Mouse (Mus musculus) stomach, embryonic 15.5 days (tissue): ENCODE data around the gene Aplp1. TPM values are rescaled to one million over a fixed set of nuclear protein-coding genes. Genes with fewer than 3 reads are reported as not detected.

Experiments used
- ATAC-seq: fragments of 200-750 bp; cut with Nextera tagmentation; 2 replicates; pipeline ENCODE4 v1.8.0; 2017; ENCODE audit warnings: low read depth, moderate number of reproducible peaks, moderate TSS enrichment; ENCODE audit not compliant: insufficient read depth, low FRiP score
- H3K27ac ChIP-seq: fragments of 300-500 bp; sonication (generic); 2 replicates; pipeline ENCODE4 v1.5.1; 2015; ENCODE audit warnings: mild to moderate bottlenecking, inconsistent platforms
- H3K27me3 ChIP-seq: fragments of 300-500 bp; sonication (generic); replicated peaks from 2 replicates; pipeline ENCODE4 v1.6.1; 2015; ENCODE audit warnings: inconsistent platforms
- H3K36me3 ChIP-seq: fragments of 300-500 bp; sonication (generic); 2 replicates; pipeline ENCODE4 v1.6.1; 2015; ENCODE audit warnings: inconsistent platforms
- H3K4me1 ChIP-seq: fragments of 300-500 bp; sonication (generic); 2 replicates; pipeline ENCODE4 v1.6.1; 2015; ENCODE audit warnings: inconsistent platforms
- H3K4me2 ChIP-seq: fragments of 300-500 bp; sonication (generic); 2 replicates; pipeline ENCODE4 v1.6.1; 2015; ENCODE audit warnings: mild to moderate bottlenecking, inconsistent platforms
- H3K4me3 ChIP-seq: fragments of 300-500 bp; sonication (generic); replicated peaks from 2 replicates; pipeline ENCODE4 v1.5.1; 2015; ENCODE audit warnings: inconsistent platforms
- H3K9ac ChIP-seq: fragments of 300-500 bp; sonication (generic); 2 replicates; pipeline ENCODE4 v1.6.1; 2015; ENCODE audit warnings: inconsistent platforms
- H3K9me3 ChIP-seq: fragments of 300-500 bp; sonication (generic); 2 replicates; pipeline ENCODE4 v1.6.1; 2016; ENCODE audit warnings: inconsistent platforms
- WGBS: fragments of 180-500 bp; shearing (Covaris S2); methylation state at CpG from one replicate; pipeline ENCODE4 v1.1.7; 2015; 5-methylcytosine and 5-hydroxymethylcytosine counted together
- polyA plus RNA-seq: library from polyadenylated mRNA; unstranded; fragments of >200 nt; fragmentation: Nextera tagmentation; extraction: Ambion mirVana; gene quantifications from 2 replicates; pipeline ENCODE4 v1.2.1, GENCODE M21; 2015

Aplp1 gene
- polyA plus RNA-seq, 1 experiment from 2014 or later = 38.6 TPM

DNA sequence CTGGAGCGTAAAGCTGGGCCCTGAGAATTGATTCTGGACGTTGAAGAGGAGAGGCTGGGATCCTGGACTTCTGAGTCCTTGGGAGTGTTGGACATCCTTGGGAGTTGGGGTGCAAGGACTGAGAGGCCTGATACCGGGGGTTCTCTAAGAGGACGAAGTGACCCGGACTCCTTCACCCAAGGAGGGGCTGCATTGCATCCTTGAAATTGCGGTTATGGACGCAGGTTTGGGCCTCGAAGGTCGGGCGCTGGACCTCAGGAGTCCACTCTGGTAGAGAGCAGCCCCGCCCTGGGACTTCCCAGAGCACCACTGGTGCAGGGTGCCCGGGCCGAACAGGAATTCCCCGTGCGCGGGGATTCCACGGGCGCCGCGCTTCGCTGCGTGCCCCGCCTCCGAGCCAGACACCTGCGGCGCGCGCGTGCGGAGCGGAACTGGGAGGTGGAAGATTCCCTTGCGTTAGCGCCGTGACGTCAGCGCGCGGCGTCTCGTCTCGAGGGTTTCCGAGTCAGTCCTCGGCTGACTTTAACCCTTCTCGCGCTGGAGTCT lies 23.4 kb downstream of the Aplp1 start:
- Histone ChIP-seq H3K4me1 (peaks cover 12% of the 10 kb centered on the region; the same call in 1 of the 2 replicates), H3K9ac (peak overlapping the region; percentile 41), H3K9me3 (no peaks in the 10 kb centered on the region), H3K4me2 (peak overlapping the region; percentile 99), H3K4me3 (peak overlapping the region; percentile 59), H3K27ac (peak overlapping the region; percentile 68), H3K36me3 (no peaks in the 10 kb centered on the region), H3K27me3 (no peaks in the 10 kb centered on the region)
- peak; percentile 80 for ATAC-seq
- under 1% methylated on average over 45 of the region's 45 CpGs for WGBS

DNA sequence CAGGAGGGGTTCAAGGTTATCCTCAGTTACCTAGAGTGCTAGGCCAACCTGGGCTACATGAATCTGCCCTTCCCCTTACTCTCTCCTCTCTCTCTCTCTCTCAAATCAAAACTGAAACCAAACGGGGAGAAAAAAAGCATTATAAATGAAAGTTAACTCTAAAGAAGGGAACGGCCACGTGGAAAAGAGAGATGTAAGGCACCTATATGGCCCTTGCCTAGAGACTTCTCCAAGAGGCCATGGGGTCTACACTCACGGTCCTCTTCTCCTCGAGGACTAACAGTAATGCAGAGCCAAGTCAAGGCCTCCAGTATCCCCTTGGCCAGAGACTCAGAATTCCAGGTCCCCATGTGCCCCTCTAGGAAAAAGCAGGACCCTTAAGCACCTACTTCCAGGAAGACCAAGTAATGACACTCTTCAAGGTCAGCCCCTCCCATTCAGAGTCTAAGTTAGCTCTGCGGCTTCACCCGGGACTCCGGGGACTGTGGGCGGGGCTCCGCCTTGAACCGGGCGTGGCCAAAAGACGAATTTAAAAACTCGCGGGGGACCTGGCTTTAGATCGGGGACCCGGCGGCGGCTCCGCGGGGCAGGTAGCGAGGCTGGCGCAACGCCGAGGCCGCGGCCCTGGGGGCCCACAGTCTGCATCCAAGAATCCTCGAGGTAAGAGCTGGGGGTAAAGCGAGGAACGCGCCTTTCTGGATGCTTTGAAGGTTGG lies 24.0 kb downstream of the Aplp1 start, which contains the start of gene Nfkbid:
Gene Nfkbid, plus strand, starts transcription at position 558 of the 715 bp plus-strand sequence.
- Histone ChIP-seq H3K9ac (peak within 1 kb of the TSS; percentile 41), H3K9me3 (no peaks in the 10 kb centered on the region), H3K36me3 (no peaks in the 10 kb centered on the region), H3K27ac (peak within 1 kb of the TSS; percentile 68), H3K4me3 (peak within 1 kb of the TSS; percentile 59), H3K27me3 (no peaks in the 10 kb centered on the region), H3K4me2 (peak within 1 kb of the TSS; percentile 99), H3K4me1 (peaks cover 12% of the 10 kb centered on the region; the same call in 1 of the 2 replicates)
- ATAC-seq = 0 out of 2 replicates have a peak, but pooled peaks have one; percentile 30
- WGBS = 9% methylated on average over 31 of the region's 31 CpGs

DNA sequence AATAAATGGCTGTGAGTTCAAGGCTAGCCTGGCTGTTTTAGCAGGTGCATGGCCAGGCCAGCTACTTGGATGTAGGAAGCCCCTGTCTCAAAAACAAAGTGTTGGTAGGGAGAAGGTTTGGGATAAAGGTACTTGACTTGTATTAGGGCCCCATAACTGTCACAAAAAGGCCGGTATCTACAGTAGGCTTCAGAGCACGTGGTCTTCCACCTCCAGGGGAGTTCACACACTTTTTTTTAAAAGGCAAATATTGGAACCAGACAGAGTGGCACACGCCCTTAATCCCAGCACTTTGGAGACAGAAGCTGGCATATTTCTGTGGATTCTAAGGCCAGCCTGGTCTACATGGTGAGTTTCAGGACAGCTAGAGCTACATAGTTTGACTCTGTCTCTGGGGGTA lies 24.7 kb downstream of the Aplp1 start:
- no peak overlapping the region for H3K4me2 ChIP-seq
- H3K9ac ChIP-seq = no peak overlapping the region
- H3K4me3 ChIP-seq = no peak overlapping the region
- no peaks in the 10 kb centered on the region for H3K36me3 ChIP-seq
- H3K9me3 ChIP-seq = no peaks in the 10 kb centered on the region
- H3K4me1 ChIP-seq = peaks cover 12% of the 10 kb centered on the region; the same call in 1 of the 2 replicates
- no peaks in the 10 kb centered on the region for H3K27me3 ChIP-seq
- no peak overlapping the region for H3K27ac ChIP-seq
- no peak for ATAC-seq
- WGBS = 67% methylated on average over 3 of the region's 3 CpGs

DNA sequence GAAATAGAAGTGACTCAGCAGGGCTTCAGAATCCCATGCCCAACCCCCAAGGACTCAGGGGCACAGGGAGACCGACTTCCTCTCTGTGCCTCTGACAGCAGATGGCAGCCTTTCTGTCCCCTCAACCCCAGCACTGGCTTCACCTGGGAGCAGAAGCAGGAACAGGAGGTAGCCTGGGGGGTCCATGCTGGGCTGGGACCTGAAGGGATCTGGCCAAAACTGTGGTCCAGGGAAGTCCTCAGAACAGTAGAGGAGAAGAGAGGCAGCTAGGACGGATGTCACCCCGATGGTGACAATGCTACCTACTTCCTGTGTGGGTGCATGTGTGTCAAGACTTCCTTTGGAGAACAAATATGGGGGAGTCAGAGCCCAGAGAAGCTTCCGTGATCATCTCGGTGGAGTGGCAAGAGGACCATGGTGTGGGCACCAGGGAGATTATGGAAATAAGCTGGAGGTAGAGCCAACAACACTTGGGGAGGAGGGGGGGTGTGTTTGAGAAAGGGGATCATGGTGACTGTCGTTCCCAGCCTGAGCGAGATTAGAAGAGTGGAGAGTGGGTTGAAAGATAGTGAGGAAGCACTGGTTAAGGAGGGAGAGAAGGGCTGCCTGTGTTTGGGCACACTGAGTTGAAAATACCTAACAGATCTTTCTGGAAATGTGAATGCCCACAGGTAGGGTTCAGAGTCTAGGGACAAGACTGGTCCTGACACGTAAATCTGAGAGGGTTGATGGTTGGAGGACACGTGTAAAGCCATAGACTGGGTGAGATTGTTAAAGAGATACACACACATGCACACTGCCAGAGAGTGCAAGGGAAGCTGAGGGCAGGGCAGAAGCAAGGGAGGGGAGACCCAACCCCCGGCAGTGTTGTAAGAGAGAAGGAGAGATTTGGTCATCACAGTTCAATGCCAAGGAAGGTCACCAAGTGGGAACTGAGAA lies 25.5 kb downstream of the Aplp1 start, which contains the start of gene Hcst:
Gene Hcst, minus strand, starts transcription at position 294 of the 939 bp plus-strand sequence.
- WGBS = 65% methylated on average over 10 of the region's 10 CpGs

DNA sequence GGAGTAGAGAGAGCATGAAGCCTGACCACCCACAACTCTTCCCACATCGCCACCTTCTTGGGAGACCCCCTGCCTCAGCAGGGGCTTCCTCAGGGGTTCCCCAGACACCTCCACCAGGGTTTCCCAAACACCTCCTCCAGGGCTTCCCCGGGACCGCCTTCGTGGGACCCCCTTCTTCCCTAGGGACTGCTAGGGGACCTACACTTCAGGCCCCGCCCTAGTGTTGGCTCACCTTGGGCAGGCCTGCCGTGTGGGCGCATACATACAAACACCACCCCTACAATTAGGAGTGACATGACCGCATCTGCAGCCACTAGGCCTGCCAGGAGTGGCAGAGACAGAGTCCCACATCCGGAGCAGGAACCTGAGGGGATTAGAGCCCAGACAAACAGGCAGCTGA lies 27.5 kb downstream of the Aplp1 start:
- H3K4me3 ChIP-seq = no peak overlapping the region
- no peaks in the 10 kb centered on the region for H3K36me3 ChIP-seq
- no peak overlapping the region for H3K9ac ChIP-seq
- peaks cover 12% of the 10 kb centered on the region; the same call in 1 of the 2 replicates for H3K4me1 ChIP-seq
- H3K4me2 ChIP-seq = no peak overlapping the region
- WGBS = 71% methylated on average over 9 of the region's 9 CpGs
- H3K27ac ChIP-seq = no peak overlapping the region; the same call in 1 of the 2 replicates
- no peak for ATAC-seq
- H3K27me3 ChIP-seq = no peaks in the 10 kb centered on the region
- H3K9me3 ChIP-seq = no peaks in the 10 kb centered on the region

More for the DNA sequence above, 25.5 kb downstream of the Aplp1 start, which contains the start of gene Hcst:
- H3K9ac ChIP-seq = no peak within 1 kb of the TSS
- H3K4me2 ChIP-seq = no peak within 1 kb of the TSS
- H3K9me3 ChIP-seq = no peaks in the 10 kb centered on the region
- H3K27ac ChIP-seq = no peak within 1 kb of the TSS
- no peaks in the 10 kb centered on the region for H3K36me3 ChIP-seq
- ATAC-seq = no peak
- no peak within 1 kb of the TSS for H3K4me3 ChIP-seq
- no peaks in the 10 kb centered on the region for H3K27me3 ChIP-seq
- H3K4me1 ChIP-seq = peaks cover 12% of the 10 kb centered on the region; the same call in 1 of the 2 replicates

DNA sequence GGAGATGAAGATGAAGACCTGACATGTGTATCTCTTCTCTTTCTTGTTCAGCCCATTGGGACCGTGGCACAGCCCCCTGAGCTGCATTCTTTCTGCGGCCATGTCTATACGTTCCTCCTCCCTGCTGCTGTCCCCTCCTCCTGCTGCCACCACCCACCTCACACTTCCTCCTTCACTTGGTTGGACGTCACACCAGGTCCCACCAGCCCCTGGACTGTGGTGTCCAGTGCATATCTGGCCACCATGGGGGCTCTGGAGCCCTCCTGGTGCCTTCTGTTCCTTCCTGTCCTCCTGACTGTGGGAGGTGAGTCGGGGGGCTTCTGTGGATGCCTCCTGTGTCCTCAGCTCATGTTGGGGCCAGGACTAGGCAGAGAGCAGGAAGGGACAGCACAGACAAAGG lies 31.7 kb downstream of the Aplp1 start, which contains the start of gene Tyrobp:
Gene Tyrobp, plus strand, starts transcription at position 165 of the 400 bp plus-strand sequence.
- Histone ChIP-seq H3K4me2 (no peak within 1 kb of the TSS), H3K4me3 (0 out of 2 replicates have a peak within 1 kb of the TSS, but pooled peaks have one; percentile 1), H3K4me1 (no peaks in the 10 kb centered on the region), H3K27ac (0 out of 2 replicates have a peak within 1 kb of the TSS, but pooled peaks have one; percentile 31), H3K36me3 (no peaks in the 10 kb centered on the region), H3K27me3 (no peaks in the 10 kb centered on the region), H3K9me3 (no peaks in the 10 kb centered on the region), H3K9ac (no peak within 1 kb of the TSS)
- no peak for ATAC-seq
- WGBS = 60% methylated on average over 5 of the region's 5 CpGs

DNA sequence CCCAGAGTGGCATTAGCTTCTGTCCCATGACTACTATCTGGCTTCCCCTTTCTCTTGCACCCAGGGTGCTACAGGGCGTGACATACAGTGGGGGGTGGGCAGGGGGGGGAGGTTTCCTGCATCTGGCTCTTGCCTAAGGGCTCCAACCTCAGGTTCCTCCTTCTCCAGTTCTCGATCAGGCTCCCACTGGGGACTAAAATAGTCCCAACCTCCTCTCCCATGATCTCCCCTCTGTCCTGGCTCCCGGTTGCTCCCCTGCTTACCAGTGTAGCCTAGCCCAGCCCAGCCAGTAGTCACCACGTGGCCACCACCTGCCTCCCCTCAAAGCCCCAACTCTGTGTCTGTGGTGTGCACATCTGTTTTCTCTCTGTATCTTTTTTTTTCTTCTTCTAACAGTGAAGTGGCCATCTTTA lies 32.6 kb downstream of the Aplp1 start:
- H3K9me3 ChIP-seq = no peaks in the 10 kb centered on the region
- H3K27me3 ChIP-seq = no peaks in the 10 kb centered on the region
- peak; percentile 18; the same call in 1 of the 2 replicates for ATAC-seq
- no peak overlapping the region for H3K4me2 ChIP-seq
- H3K9ac ChIP-seq = no peak overlapping the region
- H3K4me1 ChIP-seq = no peaks in the 10 kb centered on the region
- no peak overlapping the region for H3K4me3 ChIP-seq
- no peaks in the 10 kb centered on the region for H3K36me3 ChIP-seq
- WGBS = 44% methylated on average over 4 of the region's 4 CpGs
- H3K27ac ChIP-seq = 0 out of 2 replicates have a peak overlapping the region, but pooled peaks have one; percentile 31

DNA sequence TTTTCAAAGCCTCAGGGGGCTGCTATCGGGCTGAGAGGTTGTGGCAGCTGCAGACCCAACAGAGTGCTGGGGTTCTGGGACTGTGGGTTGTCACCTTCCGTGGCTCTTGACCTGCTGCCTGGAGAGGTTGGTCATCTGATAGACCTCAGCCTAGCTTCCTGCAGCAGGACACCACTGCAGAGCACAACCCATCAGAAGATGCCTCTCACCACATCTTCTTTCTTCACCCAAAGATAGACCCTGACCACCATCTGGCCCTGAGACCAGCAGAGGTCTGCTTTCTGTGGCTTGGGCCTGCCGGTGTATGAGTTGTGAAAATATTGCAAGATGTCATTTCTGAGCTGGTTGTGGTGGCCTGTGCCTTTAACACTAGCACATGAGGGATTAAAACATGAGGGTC lies 34.3 kb downstream of the Aplp1 start:
- Histone ChIP-seq H3K36me3 (no peaks in the 10 kb centered on the region), H3K4me1 (no peaks in the 10 kb centered on the region), H3K4me3 (no peak overlapping the region), H3K4me2 (no peak overlapping the region), H3K27ac (no peak overlapping the region), H3K9ac (no peak overlapping the region), H3K9me3 (no peaks in the 10 kb centered on the region), H3K27me3 (no peaks in the 10 kb centered on the region)
- 60% methylated on average over 3 of the region's 3 CpGs for WGBS
- ATAC-seq = no peak

DNA sequence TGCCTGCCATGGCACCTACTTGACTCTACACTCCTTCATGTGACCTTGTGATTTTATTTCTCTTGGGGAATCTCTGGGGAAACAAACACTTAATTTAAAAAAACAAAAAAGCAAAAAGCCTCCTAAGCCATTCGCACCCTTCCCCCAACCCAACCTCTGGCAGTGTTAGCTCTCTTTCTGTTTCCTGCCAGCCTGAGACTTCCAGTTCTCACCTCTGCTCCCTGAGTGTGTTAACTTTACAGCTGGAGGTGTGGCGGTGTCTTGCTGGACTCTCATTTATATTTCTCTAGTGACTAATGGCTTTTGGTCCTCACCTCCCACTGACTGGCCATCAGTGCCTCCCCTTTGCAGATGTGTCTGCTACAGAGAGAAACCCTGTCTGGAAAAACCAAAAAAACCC lies 35.5 kb downstream of the Aplp1 start:
- Histone ChIP-seq H3K27ac (no peak overlapping the region), H3K9ac (no peak overlapping the region), H3K4me1 (no peaks in the 10 kb centered on the region), H3K4me3 (no peak overlapping the region), H3K27me3 (no peaks in the 10 kb centered on the region), H3K4me2 (no peak overlapping the region), H3K36me3 (no peaks in the 10 kb centered on the region), H3K9me3 (no peaks in the 10 kb centered on the region)
- ATAC-seq = no peak
- 34% methylated on average over 2 of the region's 2 CpGs for WGBS

DNA sequence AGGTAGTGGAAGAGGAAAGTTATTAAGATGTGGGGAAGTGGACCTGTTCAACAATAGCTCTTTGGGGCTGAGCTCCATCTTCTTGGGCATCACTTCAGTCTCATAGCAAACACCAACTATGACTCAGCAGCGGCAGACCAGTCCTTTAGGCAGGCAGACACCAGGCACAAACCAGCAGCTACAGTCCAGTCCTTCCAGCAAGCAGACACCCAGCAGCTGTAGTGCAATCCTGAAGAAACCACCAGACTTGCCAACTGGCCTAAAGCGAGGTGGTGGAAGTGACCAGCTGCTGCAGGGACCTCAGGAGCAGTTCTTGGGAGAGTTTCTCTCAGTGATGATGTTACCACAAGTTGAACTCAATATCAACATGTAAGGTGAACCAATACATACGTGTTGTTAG lies 36.7 kb downstream of the Aplp1 start:
- WGBS = 79% methylated on average over 3 of the region's 3 CpGs
- ATAC-seq = no peak
- no peak overlapping the region for H3K9ac ChIP-seq

DNA sequence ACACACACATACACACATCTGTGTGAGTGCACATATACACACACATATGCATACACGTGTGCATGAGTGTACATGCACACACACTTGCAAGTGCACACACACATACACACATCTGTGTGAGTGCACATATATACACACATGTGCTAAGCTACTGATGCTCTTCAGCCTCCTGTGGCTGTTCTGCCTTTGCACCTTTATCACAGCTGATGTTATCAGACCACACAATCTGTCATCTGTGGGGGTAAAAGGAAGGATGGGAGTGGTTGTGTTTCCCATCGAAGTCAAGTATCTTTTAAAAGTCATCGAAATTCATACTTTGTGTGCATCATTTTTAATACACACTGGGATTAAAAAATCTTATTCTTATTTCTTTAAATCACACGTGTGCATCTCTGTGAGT lies 43.0 kb downstream of the Aplp1 start:
- WGBS = 63% methylated on average over 4 of the region's 4 CpGs
- H3K9me3 ChIP-seq = no peaks in the 10 kb centered on the region
- H3K36me3 ChIP-seq = no peaks in the 10 kb centered on the region
- no peaks in the 10 kb centered on the region for H3K4me1 ChIP-seq
- no peak overlapping the region for H3K4me3 ChIP-seq
- H3K27ac ChIP-seq = no peak overlapping the region
- H3K27me3 ChIP-seq = no peaks in the 10 kb centered on the region
- H3K9ac ChIP-seq = no peak overlapping the region
- no peak for ATAC-seq
- no peak overlapping the region for H3K4me2 ChIP-seq

More for the DNA sequence above, 36.7 kb downstream of the Aplp1 start:
- Histone ChIP-seq H3K36me3 (no peaks in the 10 kb centered on the region), H3K4me2 (no peak overlapping the region), H3K4me3 (no peak overlapping the region), H3K4me1 (no peaks in the 10 kb centered on the region), H3K9me3 (no peaks in the 10 kb centered on the region), H3K27me3 (no peaks in the 10 kb centered on the region), H3K27ac (no peak overlapping the region)
